Mouse (Mus musculus) stomach, embryonic 14.5 days (tissue): ENCODE measurements around the gene Guca1a. TPM values are rescaled to one million over a fixed set of nuclear protein-coding genes. Genes with fewer than 3 reads are reported as not detected.
A peak's percentile ranks its signal among the peaks of the same experiment; 100 is the strongest.

Experiments used
- ATAC-seq: fragments of 200-750 bp; cut with Nextera tagmentation; 2 replicates; pipeline ENCODE4 v1.8.0; 2017; ENCODE audit warnings: low read depth, moderate TSS enrichment; ENCODE audit not compliant: insufficient number of reproducible peaks, insufficient read depth, low FRiP score
- H3K27ac ChIP-seq: fragments of 300-500 bp; sonication (generic); 2 replicates; pipeline ENCODE4 v1.5.1; 2014; ENCODE audit warnings: mild to moderate bottlenecking, low read length, moderate library complexity, mixed read lengths
- H3K27me3 ChIP-seq: fragments of 300-500 bp; sonication (generic); 2 replicates; pipeline ENCODE4 v1.6.1; 2014; ENCODE audit warnings: low read length, control low read depth, mixed read lengths; ENCODE audit not compliant: control insufficient read depth, insufficient read depth
- H3K36me3 ChIP-seq: fragments of 300-500 bp; sonication (generic); 2 replicates; pipeline ENCODE4 v1.6.1; 2014; ENCODE audit warnings: mild to moderate bottlenecking, control low read depth, low read length, moderate library complexity, mixed read lengths; ENCODE audit not compliant: control insufficient read depth, insufficient read depth
- H3K4me1 ChIP-seq: fragments of 300-500 bp; sonication (generic); 2 replicates; pipeline ENCODE4 v1.6.1; 2014; ENCODE audit warnings: low read length, control low read depth, mixed read lengths; ENCODE audit not compliant: control insufficient read depth, insufficient read depth
- H3K4me2 ChIP-seq: fragments of 300-500 bp; sonication (generic); replicated peaks from 2 replicates; pipeline ENCODE4 v1.6.1; 2014; ENCODE audit warnings: low read depth, low read length, control low read depth
- H3K4me3 ChIP-seq: fragments of 300-500 bp; sonication (generic); 2 replicates; pipeline ENCODE4 v1.5.1; 2014; ENCODE audit warnings: low read depth, low read length, control low read depth
- H3K9ac ChIP-seq: fragments of 300-500 bp; sonication (generic); replicated peaks from 2 replicates; pipeline ENCODE4 v1.6.1; 2014; ENCODE audit warnings: low read depth, mild to moderate bottlenecking, control low read depth, low read length, moderate library complexity, mixed read lengths
- H3K9me3 ChIP-seq: fragments of 300-500 bp; sonication (generic); 2 replicates; pipeline ENCODE4 v1.6.1; 2016; ENCODE audit warnings: low read depth, low read length, control low read depth; ENCODE audit not compliant: control insufficient read depth
- WGBS: fragments of 180-500 bp; shearing (Covaris S2); extraction: QIAGEN DNeasy Blood & Tissue Kit; methylation state at CpG from one replicate; pipeline ENCODE4 v1.1.7; 2014; 5-methylcytosine and 5-hydroxymethylcytosine counted together
- polyA plus RNA-seq: library from polyadenylated mRNA; unstranded; fragments of >200 nt; fragmentation: Nextera tagmentation; extraction: Ambion mirVana; gene quantifications from 2 replicates; pipeline ENCODE4 v1.2.1, GENCODE M21; 2014

Gene Guca1a
- polyA plus RNA-seq, 1 experiment from 2014 or later, result 2.7 TPM

DNA sequence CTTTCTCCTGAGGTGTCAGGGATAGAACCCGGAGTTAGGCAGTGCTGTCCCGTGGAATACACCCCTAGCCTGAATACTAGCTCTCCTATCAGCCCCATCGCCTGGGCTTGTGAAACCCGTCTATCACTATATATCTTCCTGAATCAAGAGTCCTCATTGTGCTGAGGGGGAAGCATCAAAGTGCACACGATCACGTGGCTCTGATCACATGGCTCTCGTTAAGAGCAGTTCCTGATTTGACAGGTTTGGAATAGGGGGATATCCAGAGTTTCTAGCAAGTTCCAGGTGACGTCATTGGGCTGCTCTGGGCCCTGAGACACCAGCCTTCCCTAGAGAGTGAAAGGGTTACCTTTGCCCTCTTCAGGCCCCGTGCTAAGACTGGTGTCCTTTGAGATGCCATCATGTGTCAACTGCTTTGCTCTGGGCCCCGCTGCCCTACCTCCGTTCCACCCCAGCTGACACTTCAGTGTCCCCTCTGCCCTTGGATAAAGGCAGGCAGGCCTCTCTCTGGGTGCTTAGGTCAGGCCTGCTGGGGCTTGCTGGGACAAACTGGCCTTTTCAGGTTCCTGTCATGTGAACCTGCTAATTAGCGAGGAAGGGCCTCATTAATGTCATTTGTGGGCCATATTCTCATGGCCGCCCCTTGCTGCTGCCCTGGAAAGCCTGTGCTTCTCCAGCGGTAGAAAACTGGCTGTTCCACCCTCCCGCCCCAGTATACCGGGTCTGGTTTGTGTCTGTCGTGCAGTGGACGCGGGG, 41.1 kb upstream of the Guca1a start:
- 0 out of 2 replicates have a peak, but pooled peaks cover 1% of the 10 kb centered on the region for H3K27me3 ChIP-seq
- H3K4me1 ChIP-seq, result peaks cover 15% of the 10 kb centered on the region; the same call in 1 of the 2 replicates
- no peaks in the 10 kb centered on the region for H3K9me3 ChIP-seq
- no peak overlapping the region for H3K4me2 ChIP-seq
- H3K27ac ChIP-seq, result no peak overlapping the region
- no peaks in the 10 kb centered on the region for H3K36me3 ChIP-seq
- H3K4me3 ChIP-seq, result no peak overlapping the region
- no peak for ATAC-seq
- WGBS, result 60% methylated on average over 19 of the region's 19 CpGs
- no peak overlapping the region for H3K9ac ChIP-seq

DNA sequence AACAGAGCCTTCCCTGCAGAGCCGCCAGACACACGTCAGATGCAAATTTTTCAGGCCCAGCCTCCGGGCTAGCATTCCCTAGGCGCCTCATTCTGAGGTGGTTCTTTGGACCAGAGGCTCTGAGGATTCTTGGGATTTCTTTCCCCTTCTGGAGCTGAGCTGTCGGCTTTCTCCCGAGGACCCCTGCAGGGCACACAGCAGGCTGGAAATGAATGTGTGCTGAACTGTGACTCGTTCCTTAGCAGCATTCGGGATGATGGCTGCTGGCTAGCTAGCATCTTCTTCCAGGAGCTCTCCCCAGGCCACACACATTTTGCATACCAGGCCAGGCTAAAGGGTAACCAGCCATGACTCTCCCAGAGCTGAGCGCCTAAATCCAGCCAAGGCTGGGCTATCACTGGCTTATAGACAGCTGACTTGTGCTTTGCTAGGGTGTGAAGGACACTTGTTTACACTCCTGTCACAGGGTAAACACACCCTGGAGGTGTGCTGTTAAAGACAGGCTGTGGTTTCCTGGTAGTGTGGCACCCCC, 40.0 kb upstream of the Guca1a start:
- no peak for ATAC-seq
- 22% methylated on average over 9 of the region's 9 CpGs for WGBS
- Histone ChIP-seq H3K4me2 (no peak overlapping the region), H3K4me3 (no peak overlapping the region), H3K4me1 (peaks cover 18% of the 10 kb centered on the region; the same call in 1 of the 2 replicates), H3K9me3 (no peaks in the 10 kb centered on the region), H3K36me3 (no peaks in the 10 kb centered on the region), H3K27me3 (0 out of 2 replicates have a peak, but pooled peaks cover 3% of the 10 kb centered on the region), H3K9ac (no peak overlapping the region), H3K27ac (peak overlapping the region; percentile 13; the same call in 1 of the 2 replicates)

DNA sequence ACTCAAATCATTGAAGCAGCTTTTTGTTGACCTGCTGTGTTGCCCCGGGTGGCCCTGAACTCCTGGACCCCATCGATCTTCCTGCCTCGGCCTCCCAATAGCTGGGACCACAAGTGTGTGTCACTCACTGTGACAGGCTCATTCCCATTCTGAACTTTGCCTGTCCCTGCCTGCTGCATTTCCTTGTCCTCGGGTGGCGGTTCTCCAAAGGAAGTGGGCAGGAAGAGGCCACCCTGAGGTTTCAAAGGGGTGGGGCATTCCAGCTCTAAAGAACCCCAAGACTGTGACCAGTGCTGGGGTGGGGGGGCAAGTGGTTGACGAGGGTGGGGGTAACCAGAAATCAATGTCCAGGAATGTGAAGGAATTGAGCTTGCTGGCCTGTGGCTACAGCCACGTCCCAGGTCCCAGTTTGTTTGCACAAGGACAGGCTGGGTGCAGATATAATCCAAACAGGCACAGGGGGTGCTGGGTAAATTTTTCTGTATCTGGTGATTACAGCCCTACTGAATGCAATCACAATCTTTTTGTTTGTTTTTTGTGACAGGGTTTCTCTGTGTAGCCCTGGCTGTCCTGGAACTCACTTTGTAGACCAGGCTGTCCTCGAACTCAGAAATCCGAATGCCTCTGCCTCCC, 39.1 kb upstream of the Guca1a start:
- no peaks in the 10 kb centered on the region for H3K36me3 ChIP-seq
- WGBS, result 35% methylated on average over 9 of the region's 9 CpGs
- no peaks in the 10 kb centered on the region for H3K9me3 ChIP-seq
- peak; percentile 35 for ATAC-seq
- peak overlapping the region; percentile 57; the same call in 1 of the 2 replicates for H3K4me2 ChIP-seq
- H3K9ac ChIP-seq, result no peak overlapping the region
- peaks cover 18% of the 10 kb centered on the region; the same call in 1 of the 2 replicates for H3K4me1 ChIP-seq
- peak overlapping the region; percentile 13; the same call in 1 of the 2 replicates for H3K27ac ChIP-seq
- H3K4me3 ChIP-seq, result no peak overlapping the region
- H3K27me3 ChIP-seq, result 0 out of 2 replicates have a peak, but pooled peaks cover 3% of the 10 kb centered on the region

DNA sequence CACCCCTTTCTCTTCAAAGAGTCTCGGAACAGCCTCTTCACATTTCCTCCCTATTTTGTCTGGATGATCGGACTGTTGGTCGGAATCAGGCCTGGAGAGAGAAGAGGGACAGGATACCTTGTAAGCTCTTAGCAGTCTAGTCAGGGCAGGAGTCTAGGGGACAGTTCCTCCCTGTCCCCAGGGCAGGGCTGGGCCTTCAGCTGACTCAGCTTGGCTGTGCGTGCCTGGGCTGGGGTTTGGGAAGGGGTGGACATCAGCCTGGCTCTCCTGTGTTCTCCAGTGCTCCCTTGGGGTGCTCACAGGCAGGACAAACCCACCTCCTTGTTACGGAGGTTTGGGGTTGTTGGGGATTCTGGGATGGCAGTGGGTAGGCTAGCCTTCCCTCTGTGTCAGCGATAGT, 38.2 kb upstream of the Guca1a start:
- 53% methylated on average over 6 of the region's 6 CpGs for WGBS
- Histone ChIP-seq H3K4me1 (peaks cover 18% of the 10 kb centered on the region; the same call in 1 of the 2 replicates), H3K4me3 (peak overlapping the region; percentile 44; the same call in 1 of the 2 replicates), H3K27ac (peak overlapping the region; percentile 1; the same call in 1 of the 2 replicates), H3K27me3 (0 out of 2 replicates have a peak, but pooled peaks cover 3% of the 10 kb centered on the region), H3K9me3 (no peaks in the 10 kb centered on the region), H3K36me3 (no peaks in the 10 kb centered on the region), H3K9ac (no peak overlapping the region), H3K4me2 (peak overlapping the region; percentile 57)
- no peak for ATAC-seq

DNA sequence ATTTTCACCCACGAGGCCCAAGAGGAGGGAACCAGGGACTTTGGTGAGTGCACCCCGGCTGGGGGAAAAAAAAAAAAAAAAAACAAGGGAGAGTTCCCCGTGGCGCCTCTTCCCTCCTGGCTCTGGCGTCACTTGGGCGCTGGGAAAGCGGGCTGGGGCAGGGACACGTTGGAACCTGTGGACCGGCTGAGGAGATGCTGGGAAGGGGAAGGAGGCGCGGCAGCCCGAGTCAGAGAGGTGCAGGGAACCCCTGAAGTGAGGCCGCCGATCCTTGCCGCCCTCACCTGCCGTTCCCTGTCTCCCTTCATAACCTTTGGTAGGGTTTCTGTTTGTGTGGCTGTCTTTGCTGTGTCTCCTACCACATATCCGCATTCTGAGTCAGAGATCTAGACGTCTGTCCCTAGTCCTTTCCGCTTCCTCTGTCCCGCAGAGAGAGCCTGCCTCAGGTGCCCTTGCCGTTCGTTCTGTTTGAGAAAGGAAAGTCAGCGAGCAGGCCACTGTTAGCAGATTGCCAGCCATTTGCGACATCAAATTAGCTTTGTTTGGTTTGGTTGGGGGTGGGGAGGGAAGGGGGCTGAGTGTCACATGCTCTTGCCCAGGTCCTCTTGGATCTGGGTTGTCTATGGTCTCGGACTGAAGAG, 36.6 kb upstream of the Guca1a start, which contains the start of gene 1700001C19Rik:
Gene 1700001C19Rik, minus strand, starts transcription at position 470 of the 641 bp plus-strand sequence.
- Histone ChIP-seq H3K27me3 (0 out of 2 replicates have a peak, but pooled peaks cover 3% of the 10 kb centered on the region), H3K4me1 (peaks cover 18% of the 10 kb centered on the region; the same call in 1 of the 2 replicates), H3K9ac (peak within 1 kb of the TSS; percentile 28), H3K9me3 (no peaks in the 10 kb centered on the region), H3K36me3 (no peaks in the 10 kb centered on the region), H3K27ac (peak within 1 kb of the TSS; percentile 64; the same call in 1 of the 2 replicates), H3K4me2 (peak within 1 kb of the TSS; percentile 57), H3K4me3 (peak within 1 kb of the TSS; percentile 44)
- ATAC-seq, result no peak
- 3% methylated on average over 22 of the region's 25 CpGs for WGBS

DNA sequence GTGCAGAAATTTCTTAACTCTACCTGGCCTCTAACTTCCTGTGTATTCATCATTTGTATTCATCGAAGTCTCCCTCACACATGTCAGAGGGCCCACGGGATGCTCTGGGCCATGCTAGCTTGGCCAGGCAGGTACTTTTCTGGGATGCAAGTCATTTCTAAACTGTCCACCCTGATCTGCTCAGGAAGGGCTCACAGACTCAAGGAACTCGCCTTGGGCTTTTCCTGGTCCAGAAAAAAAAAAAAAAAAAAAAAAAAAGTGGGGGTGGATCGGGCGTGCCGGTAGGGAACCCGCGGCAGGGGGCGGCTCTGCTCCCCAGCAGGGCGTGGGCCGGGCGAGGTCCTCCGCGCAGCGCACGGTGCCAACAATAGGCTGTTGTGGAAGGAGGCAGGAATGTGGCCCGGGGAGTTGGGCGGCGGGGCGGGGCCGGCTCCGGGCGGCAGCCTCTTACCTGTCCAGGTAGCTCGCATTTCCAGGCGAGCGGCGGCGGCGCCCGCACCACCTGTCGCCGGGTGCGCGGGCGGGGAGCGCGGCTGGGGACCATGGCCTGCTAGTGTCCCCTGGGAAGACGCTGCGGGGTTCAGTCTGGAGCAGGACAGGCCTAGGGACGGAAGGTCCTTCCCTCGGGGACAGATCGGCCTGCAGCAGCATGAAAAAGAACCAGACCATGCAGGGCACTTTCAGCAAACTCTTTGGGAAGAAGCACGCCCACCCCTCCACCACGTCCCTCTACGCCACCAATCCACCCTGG, 35.9 kb upstream of the Guca1a start, which contains the start of gene AI661453:
Gene AI661453, plus strand, starts transcription at position 460 of the 751 bp plus-strand sequence.
- peak; percentile 91 for ATAC-seq
- Histone ChIP-seq H3K27ac (peak within 1 kb of the TSS; percentile 64; the same call in 1 of the 2 replicates), H3K4me1 (peaks cover 13% of the 10 kb centered on the region; the same call in 1 of the 2 replicates), H3K27me3 (0 out of 2 replicates have a peak, but pooled peaks cover 3% of the 10 kb centered on the region), H3K9me3 (no peaks in the 10 kb centered on the region), H3K4me2 (peak within 1 kb of the TSS; percentile 57), H3K9ac (peak within 1 kb of the TSS; percentile 28), H3K36me3 (no peaks in the 10 kb centered on the region), H3K4me3 (peak within 1 kb of the TSS; percentile 44)
- 3% methylated on average over 45 of the region's 45 CpGs for WGBS

DNA sequence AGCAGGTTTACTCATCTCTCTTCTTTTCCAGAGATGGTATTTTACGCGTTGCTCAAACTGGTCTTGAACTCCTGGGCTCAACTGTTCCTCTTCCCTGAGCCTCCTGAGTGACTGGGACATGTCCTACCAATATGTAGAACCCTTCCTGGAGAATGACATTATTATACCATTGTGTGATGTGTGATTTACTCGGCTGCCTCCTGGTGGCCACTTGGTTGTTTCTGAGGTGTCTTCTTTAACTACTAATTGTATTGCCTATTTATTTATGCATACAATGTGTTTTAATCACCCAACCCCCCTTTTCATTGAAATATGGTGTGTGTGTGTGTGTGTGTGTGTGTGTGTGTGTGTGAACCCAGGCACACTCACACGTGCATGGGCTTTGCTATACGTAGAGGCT, 30.4 kb upstream of the Guca1a start:
- Histone ChIP-seq H3K36me3 (no peaks in the 10 kb centered on the region), H3K27me3 (no peaks in the 10 kb centered on the region), H3K9me3 (no peaks in the 10 kb centered on the region), H3K4me3 (no peak overlapping the region), H3K4me2 (no peak overlapping the region), H3K27ac (no peak overlapping the region), H3K9ac (no peak overlapping the region), H3K4me1 (peaks cover 9% of the 10 kb centered on the region; the same call in 1 of the 2 replicates)
- WGBS, result 75% methylated on average over 5 of the region's 5 CpGs
- ATAC-seq, result no peak
